Mouse (Mus musculus): ENCODE data around the gene Nusap1. TPM values are rescaled to one million over a fixed set of nuclear protein-coding genes. Genes with fewer than 3 reads are reported as not detected.

Gene Nusap1
- polyA plus RNA-seq, 1 experiment, result 0.75 TPM

DNA sequence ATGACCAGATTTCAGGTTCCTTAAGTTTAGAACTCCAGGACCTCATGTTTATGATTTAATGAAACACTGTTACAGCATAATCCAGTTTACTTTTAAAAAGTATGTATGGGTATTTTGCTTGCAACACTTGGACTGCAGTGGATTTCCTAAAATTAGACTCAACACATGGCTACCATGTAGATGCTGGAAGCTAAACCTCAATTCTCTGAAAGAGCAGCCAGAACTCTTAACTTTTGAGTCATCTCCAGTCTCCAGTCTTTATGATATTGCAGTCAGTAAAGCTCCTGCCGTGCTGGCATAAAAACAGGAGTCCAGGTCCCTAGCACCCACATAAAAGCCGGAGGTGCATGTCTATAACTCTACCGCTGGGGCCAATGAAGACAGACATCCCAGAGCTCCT lies 81.9 kb downstream of the Nusap1 start:
- TF ChIP-seq POLR2A (IDR thresholded peaks at IDR 0.05; ENCODE audit: low read depth, low read length) (no peak), CTCF (IDR thresholded peaks at IDR 0.05; ENCODE audit: extremely low read depth, insufficient read length, insufficient replicate concordance, low read depth, low read length) (no peak)
- Histone ChIP-seq H3K36me3 (ENCODE audit: control insufficient read depth, insufficient read depth, low read length) (peaks cover 17% of the 10 kb centered on the region), H3K27ac (ENCODE audit: insufficient read depth, low read depth, low read length) (no peak overlapping the region), H3K4me3 (ENCODE audit: low read depth, low read length) (no peak overlapping the region), H3K4me1 (ENCODE audit: control insufficient read depth, insufficient read depth, insufficient read length, low read length) (no peaks in the 10 kb centered on the region), H3K27me3 (ENCODE audit: control insufficient read depth, insufficient read depth, low read length) (no peaks in the 10 kb centered on the region)
- 96% methylated on average over 3 of the region's 3 CpGs for WGBS

Other genes with a start within 250 kb of the Nusap1 start
- 2.1 and 4.6 TPM in 2 replicates for gene Ino80, start 140.6 kb upstream of the Nusap1 start, polyA plus RNA-seq (2012; rRNA removed)
- 0.09 and 0.10 TPM in 2 replicates for gene Exd1, start 70.7 kb upstream of the Nusap1 start, polyA plus RNA-seq (2012; rRNA removed)
- gene Chp1, start 70.6 kb upstream of the Nusap1 start, polyA plus RNA-seq (2012; rRNA removed), result 58.2 and 102 TPM in 2 replicates
- gene Oip5, start 171 bp downstream of the Nusap1 start, polyA plus RNA-seq (2012; rRNA removed), result 3.7 and 4.4 TPM in 2 replicates
- 0.53 and 1.4 TPM in 2 replicates for gene Ndufaf1, start 44.5 kb downstream of the Nusap1 start, polyA plus RNA-seq (2012; rRNA removed)
- gene Rtf1, start 56.8 kb downstream of the Nusap1 start, polyA plus RNA-seq (2012; rRNA removed), result 1.8 and 3.8 TPM in 2 replicates
- 21.6 and 39.7 TPM in 2 replicates for gene Itpka, start 124.0 kb downstream of the Nusap1 start, polyA plus RNA-seq (2012; rRNA removed)
- 1.8 and 2.0 TPM in 2 replicates for gene Ltk, start 142.1 kb downstream of the Nusap1 start, polyA plus RNA-seq (2012; rRNA removed)
- gene Rpap1, start 169.2 kb downstream of the Nusap1 start, polyA plus RNA-seq (2012; rRNA removed), result 12.8 and 18.2 TPM in 2 replicates
- 3.2 and 6.3 TPM in 2 replicates for gene Tyro3, start 179.4 kb downstream of the Nusap1 start, polyA plus RNA-seq (2012; rRNA removed)

Data from small intestine, adult 2 months (tissue).